Mouse (Mus musculus): Measurements from ENCODE around the gene Epor.

The Epor gene

GRCm38 (mm10) chr9:21909474-21910223, 53.7 kb downstream of the Epor start:
- in situ Hi-C loops (cut with MseI, MboI) = no loop called here
